Mouse (Mus musculus) intestine, postnatal 0 days (tissue): ENCODE results near the gene Lsm3. TPM values are rescaled to one million over a fixed set of nuclear protein-coding genes. Genes with fewer than 3 reads are reported as not detected.

Source experiments
- ATAC-seq: fragments of 200-750 bp; cut with Nextera tagmentation; 2 replicates; pipeline ENCODE4 v1.8.0; 2017; ENCODE audit warnings: mild to moderate bottlenecking, moderate TSS enrichment, moderate library complexity
- H3K27ac ChIP-seq: fragments of 300-500 bp; sonication (generic); 2 replicates; pipeline ENCODE4 v1.5.1; 2014; ENCODE audit warnings: mild to moderate bottlenecking, low read depth, low read length, moderate library complexity
- H3K27me3 ChIP-seq: fragments of 300-500 bp; sonication (generic); replicated peaks from 2 replicates; pipeline ENCODE4 v1.6.1; 2014; ENCODE audit warnings: low read length, mixed read lengths; ENCODE audit not compliant: control insufficient read depth, insufficient read depth
- H3K36me3 ChIP-seq: fragments of 300-500 bp; sonication (generic); 2 replicates; pipeline ENCODE4 v1.6.1; 2014; ENCODE audit warnings: mild to moderate bottlenecking, moderate library complexity; ENCODE audit not compliant: control insufficient read depth, insufficient read depth
- H3K4me1 ChIP-seq: fragments of 300-500 bp; sonication (generic); replicated peaks from 2 replicates; pipeline ENCODE4 v1.6.1; 2014; ENCODE audit warnings: antibody characterized with exemption, low read length, mixed read lengths; ENCODE audit not compliant: control insufficient read depth, insufficient read depth
- H3K4me2 ChIP-seq: fragments of 300-500 bp; sonication (generic); replicated peaks from 2 replicates; pipeline ENCODE4 v1.6.1; 2014; ENCODE audit warnings: low read depth, mild to moderate bottlenecking, moderate library complexity
- H3K4me3 ChIP-seq: fragments of 300-500 bp; sonication (generic); 2 replicates; pipeline ENCODE4 v1.5.1; 2014; ENCODE audit warnings: low read depth, low read length
- H3K9ac ChIP-seq: fragments of 300-500 bp; sonication (generic); 2 replicates; pipeline ENCODE4 v1.6.1; 2014; ENCODE audit warnings: mild to moderate bottlenecking, low read depth, low read length
- H3K9me3 ChIP-seq: fragments of 300-500 bp; sonication (generic); 2 replicates; pipeline ENCODE4 v1.6.1; 2016; ENCODE audit warnings: mixed run types; ENCODE audit not compliant: control insufficient read depth
- CTCF ChIP-seq: sonication (generic); IDR thresholded peaks from 2 replicates; pipeline ENCODE4 v1.5.1; 2016; ENCODE audit warnings: low read depth, mild to moderate bottlenecking, control low read depth, antibody characterized with exemption, moderate library complexity
- WGBS: fragments of 180-500 bp; shearing (Covaris S2); extraction: QIAGEN DNeasy Blood & Tissue Kit; methylation state at CpG from one replicate; pipeline ENCODE4 v1.1.7; 2014; 5-methylcytosine and 5-hydroxymethylcytosine counted together
- polyA plus RNA-seq: library from polyadenylated mRNA; unstranded; fragments of >200 nt; fragmentation: Nextera tagmentation; extraction: Ambion mirVana; gene quantifications from 2 replicates; pipeline ENCODE4 v1.2.1, GENCODE M21; 2015

Lsm3 gene
- polyA plus RNA-seq, 1 experiment from 2014 or later, result 139 TPM

DNA sequence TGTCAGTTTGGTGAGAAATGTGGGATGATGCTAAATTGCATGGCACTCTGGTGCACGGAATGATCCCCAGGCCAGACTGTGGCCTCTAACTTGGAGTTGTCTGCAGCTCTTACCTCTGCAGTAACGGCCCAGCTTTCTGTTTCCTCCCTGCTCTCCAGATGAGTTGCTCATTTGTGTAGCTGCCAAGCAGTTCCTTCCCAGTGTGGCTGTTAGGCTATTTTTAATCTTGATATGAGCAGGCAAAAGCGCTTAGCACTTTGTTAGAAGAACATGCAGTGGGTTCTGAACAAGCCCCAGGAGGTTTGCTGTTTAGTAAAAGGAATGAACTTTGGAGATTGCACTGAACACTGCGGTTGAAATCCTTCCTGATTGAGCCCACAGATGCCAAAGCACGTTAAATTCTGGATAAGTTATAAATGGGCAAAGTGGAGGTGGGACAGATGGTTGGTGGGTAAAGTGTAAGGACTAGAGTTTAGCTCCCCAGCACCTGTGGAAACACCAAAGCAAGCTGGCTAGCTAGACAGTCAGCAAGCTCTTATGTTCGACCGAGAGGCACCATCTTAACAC, 2.8 kb downstream of the Lsm3 start:
- H3K4me3 ChIP-seq, result no peak overlapping the region
- 88% methylated on average over 7 of the region's 7 CpGs for WGBS
- TF ChIP-seq CTCF, result no peak
- no peaks in the 10 kb centered on the region for H3K9me3 ChIP-seq
- H3K9ac ChIP-seq, result no peak overlapping the region
- no peak overlapping the region for H3K27ac ChIP-seq
- no peaks in the 10 kb centered on the region for H3K27me3 ChIP-seq
- peaks cover 56% of the 10 kb centered on the region for H3K36me3 ChIP-seq
- H3K4me1 ChIP-seq, result peaks cover 10% of the 10 kb centered on the region; the same call in 1 of the 2 replicates
- ATAC-seq, result no peak
- no peak overlapping the region for H3K4me2 ChIP-seq

DNA sequence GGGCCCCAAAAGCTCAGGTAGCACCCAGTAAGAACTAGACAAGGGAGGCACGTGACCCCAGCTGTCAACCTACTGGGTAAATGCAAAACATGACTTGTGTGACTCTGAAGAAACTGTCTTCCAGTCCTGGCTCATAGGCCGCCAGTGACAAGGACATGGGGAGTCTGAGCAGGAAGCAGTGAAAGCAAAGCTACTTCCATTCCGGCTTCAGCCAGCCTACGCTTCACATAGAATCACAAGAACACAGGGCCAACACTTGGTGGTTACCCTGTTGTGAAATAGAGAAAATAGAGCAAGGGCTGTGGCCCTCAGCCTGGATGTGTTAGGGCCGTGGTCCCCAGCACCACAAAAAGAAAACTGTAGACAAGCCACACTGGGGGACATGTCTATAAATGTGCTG, 7.1 kb downstream of the Lsm3 start:
- no peaks in the 10 kb centered on the region for H3K9me3 ChIP-seq
- WGBS, result 92% methylated on average over 5 of the region's 5 CpGs
- H3K36me3 ChIP-seq, result peaks cover 67% of the 10 kb centered on the region
- H3K4me1 ChIP-seq, result no peaks in the 10 kb centered on the region
- no peak overlapping the region for H3K27ac ChIP-seq
- TF ChIP-seq CTCF, result no peak
- no peak overlapping the region for H3K4me2 ChIP-seq
- no peaks in the 10 kb centered on the region for H3K27me3 ChIP-seq
- no peak overlapping the region for H3K4me3 ChIP-seq
- ATAC-seq, result no peak
- no peak overlapping the region for H3K9ac ChIP-seq

DNA sequence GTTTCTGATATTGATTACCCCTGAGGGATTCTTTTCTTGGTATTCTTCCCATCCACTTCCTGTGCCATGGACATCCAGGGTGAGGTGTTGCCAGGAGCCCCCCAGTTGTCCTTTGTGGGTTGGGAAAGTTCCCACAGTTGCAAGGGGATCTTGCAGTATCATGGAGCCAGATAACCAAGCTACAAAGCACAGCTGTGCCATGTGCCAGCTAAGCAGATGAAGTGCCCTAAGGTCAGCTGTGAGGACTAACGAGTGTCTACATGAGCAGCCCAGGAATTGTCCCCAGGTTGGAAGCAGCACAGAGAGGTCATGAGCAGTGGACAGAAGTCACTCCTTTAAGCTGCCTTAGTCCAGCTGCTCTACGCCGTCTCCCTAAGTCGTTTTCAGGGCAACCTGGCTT, 9.8 kb downstream of the Lsm3 start:
- peaks cover 44% of the 10 kb centered on the region for H3K36me3 ChIP-seq
- no peak overlapping the region for H3K4me3 ChIP-seq
- ATAC-seq, result no peak
- H3K4me2 ChIP-seq, result no peak overlapping the region
- no peaks in the 10 kb centered on the region for H3K9me3 ChIP-seq
- H3K27me3 ChIP-seq, result no peaks in the 10 kb centered on the region
- WGBS, result 91% methylated on average over 4 of the region's 4 CpGs
- no peak overlapping the region for H3K9ac ChIP-seq
- H3K4me1 ChIP-seq, result no peaks in the 10 kb centered on the region
- H3K27ac ChIP-seq, result no peak overlapping the region
- TF ChIP-seq CTCF, result no peak

DNA sequence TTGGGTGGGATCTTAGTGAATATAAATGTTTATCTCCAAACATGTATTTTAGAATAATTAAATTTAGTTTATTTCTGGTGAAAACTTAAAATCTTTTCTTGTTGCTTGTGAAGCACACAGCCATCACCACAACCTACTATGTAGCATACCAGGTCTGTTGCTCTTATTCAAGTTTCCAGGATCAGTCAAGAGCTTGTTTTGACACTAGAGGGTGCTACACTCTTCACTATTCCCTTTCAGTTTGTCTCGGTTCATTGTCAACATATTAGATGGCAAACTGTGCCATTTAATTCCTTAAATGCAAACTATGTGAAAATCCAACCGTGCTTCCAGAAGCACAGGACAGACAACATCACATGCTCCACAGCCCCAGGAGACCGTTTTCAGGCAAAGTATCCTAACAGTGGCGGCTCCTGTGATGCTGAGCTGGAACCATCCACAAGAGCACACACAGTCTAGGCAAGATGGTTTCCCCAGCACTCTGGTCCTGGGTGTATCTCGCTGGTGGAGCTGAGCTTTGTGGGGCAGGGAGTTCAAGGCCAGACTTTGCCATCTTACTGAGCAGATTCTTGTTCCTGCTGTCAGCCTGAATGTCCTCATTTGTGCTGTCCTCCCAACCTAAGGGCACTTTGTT, 11.6 kb downstream of the Lsm3 start:
- TF ChIP-seq CTCF, result peak; percentile 86
- Histone ChIP-seq H3K4me2 (no peak overlapping the region), H3K27me3 (no peaks in the 10 kb centered on the region), H3K9ac (no peak overlapping the region), H3K36me3 (peaks cover 26% of the 10 kb centered on the region), H3K4me1 (peaks cover under 1% of the 10 kb centered on the region; the same call in 1 of the 2 replicates), H3K9me3 (no peaks in the 10 kb centered on the region), H3K4me3 (no peak overlapping the region), H3K27ac (no peak overlapping the region)
- peak; percentile 29; the same call in 1 of the 2 replicates for ATAC-seq
- 37% methylated on average over 5 of the region's 5 CpGs for WGBS

DNA sequence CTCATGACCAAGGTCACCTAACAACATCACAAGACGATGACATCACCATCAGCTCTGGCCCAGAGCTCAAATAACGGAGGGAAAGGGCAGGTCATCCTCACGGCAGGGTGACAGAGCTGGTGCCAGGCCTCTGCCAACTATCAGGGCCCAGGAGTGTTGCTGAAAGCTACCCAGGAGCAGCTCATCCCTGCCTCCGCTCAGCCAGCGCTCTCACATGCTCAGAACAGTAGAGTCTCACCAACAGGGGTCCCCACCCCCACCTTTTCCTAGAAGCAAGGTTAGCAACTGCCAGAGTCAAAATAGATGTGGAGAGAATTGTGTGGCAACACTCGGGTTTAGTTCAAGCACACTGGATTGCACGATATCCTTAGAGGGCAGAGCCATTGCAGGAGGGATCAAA, 12.5 kb downstream of the Lsm3 start:
- H3K4me2 ChIP-seq, result no peak overlapping the region
- peaks cover 18% of the 10 kb centered on the region for H3K36me3 ChIP-seq
- no peak for TF ChIP-seq CTCF
- no peaks in the 10 kb centered on the region for H3K27me3 ChIP-seq
- no peak overlapping the region for H3K9ac ChIP-seq
- WGBS, result 75% methylated on average over 7 of the region's 7 CpGs
- no peaks in the 10 kb centered on the region for H3K9me3 ChIP-seq
- H3K4me1 ChIP-seq, result peaks cover 7% of the 10 kb centered on the region; the same call in 1 of the 2 replicates
- H3K4me3 ChIP-seq, result no peak overlapping the region
- no peak overlapping the region for H3K27ac ChIP-seq
- ATAC-seq, result no peak

DNA sequence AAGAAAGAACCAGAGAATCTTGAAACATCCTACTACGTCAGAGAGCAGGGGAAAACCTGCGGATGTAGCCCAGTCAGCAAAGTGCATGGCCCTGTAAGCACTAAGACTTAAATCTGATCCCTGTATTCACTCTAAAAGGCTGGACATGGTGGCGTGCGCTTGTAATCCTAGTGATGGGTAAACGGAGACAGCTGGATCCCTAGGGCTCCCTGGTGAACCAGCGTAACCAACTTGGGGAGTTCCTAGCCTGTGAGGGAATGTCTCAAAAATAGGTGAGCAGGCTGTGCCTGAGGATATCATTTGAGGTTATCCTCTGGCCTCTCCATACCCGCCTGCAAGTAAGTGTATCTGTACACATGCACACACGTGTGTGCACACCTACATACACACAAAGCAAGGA, 14.9 kb downstream of the Lsm3 start:
- Histone ChIP-seq H3K36me3 (no peaks in the 10 kb centered on the region), H3K4me2 (no peak overlapping the region), H3K4me1 (peaks cover 11% of the 10 kb centered on the region; the same call in 1 of the 2 replicates), H3K9me3 (no peaks in the 10 kb centered on the region), H3K27me3 (no peaks in the 10 kb centered on the region), H3K4me3 (no peak overlapping the region), H3K27ac (no peak overlapping the region), H3K9ac (no peak overlapping the region)
- no peak for TF ChIP-seq CTCF
- no peak for ATAC-seq
- 92% methylated on average over 8 of the region's 8 CpGs for WGBS
